In genomic region chr17:5552036-5552760, GRCm38 (mm10) we compare ENCODE assay signal across 14 mouse cellular contexts.
"Had no signal": no experiment of that assay in that cellular context is flagged by ENCODE, and none has a peak within 500 bp of the region (broad histone marks: within the 10 kb centered on the region; RNA-seq: fewer than 3 reads in every experiment).

No protein-coding gene starts in this region.

- H3K36me3 ChIP-seq: hindbrain, embryonic 15.5 days; limb, embryonic 10.5 days; limb, embryonic 13.5 days; liver, embryonic 13.5 days; lung, embryonic 15.5 days had no signal

- H3K27me3 ChIP-seq: hindbrain, embryonic 15.5 days; limb, embryonic 13.5 days; liver, embryonic 13.5 days; lung, embryonic 15.5 days had no signal

- H3K9ac ChIP-seq: hindbrain, embryonic 15.5 days; limb, embryonic 13.5 days; liver, embryonic 13.5 days; lung, embryonic 15.5 days had no signal

- H3K4me3 ChIP-seq: hindbrain, embryonic 15.5 days; layer of hippocampus, adult 2 months; limb, embryonic 10.5 days; limb, embryonic 13.5 days; liver, embryonic 13.5 days; lung, embryonic 15.5 days had no signal

- H3K27ac ChIP-seq: hindbrain, embryonic 15.5 days; kidney, postnatal 0 days; limb, embryonic 10.5 days; limb, embryonic 13.5 days; liver, embryonic 13.5 days; lung, embryonic 15.5 days had no signal

- DNase-seq: layer of hippocampus, adult 9-11 months; liver, embryonic 13.5 days; lung, adult 18-20 months; lung, postnatal 10 days; lung, postnatal 36 days; midbrain, embryonic 14.5 days; thymus, postnatal 25 days had no signal

- H3K9me3 ChIP-seq: hindbrain, embryonic 15.5 days; limb, embryonic 10.5 days; limb, embryonic 13.5 days; liver, embryonic 13.5 days; lung, embryonic 15.5 days had no signal

- H3K4me1 ChIP-seq: hindbrain, embryonic 15.5 days; limb, embryonic 10.5 days; limb, embryonic 13.5 days; lung, embryonic 15.5 days had no signal

- H3K4me2 ChIP-seq: hindbrain, embryonic 15.5 days; limb, embryonic 13.5 days; liver, embryonic 13.5 days; lung, embryonic 15.5 days; midbrain, embryonic 11.5 days had no signal
